33 mouse cellular contexts compared by ENCODE assay signal in the genomic region with DNA sequence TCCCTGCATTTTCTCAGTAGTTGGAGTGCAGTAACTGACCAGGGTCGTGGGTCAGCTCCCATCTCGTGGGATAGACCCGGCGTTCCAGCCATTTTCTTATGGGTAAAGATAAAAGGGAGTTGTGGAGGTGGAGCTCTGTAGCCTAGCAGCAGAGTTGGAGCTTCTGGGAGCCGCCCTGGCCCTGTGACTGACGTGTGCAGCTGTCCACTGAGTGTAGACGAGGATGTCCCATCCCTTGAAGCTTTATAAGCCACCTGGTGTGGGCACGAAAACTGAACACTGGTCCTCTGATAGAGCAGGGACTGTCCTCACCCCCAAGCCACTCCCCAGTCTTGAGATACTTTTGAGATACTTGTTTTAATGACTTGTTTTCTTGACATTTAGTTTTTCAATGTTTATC. TPM values are rescaled to one million over a fixed set of nuclear protein-coding genes. Genes with fewer than 3 reads are reported as not detected.
"Had no signal": no experiment of that assay in that cellular context is flagged by ENCODE, and none has a peak within 500 bp of the region (broad histone marks: within the 10 kb centered on the region; RNA-seq: fewer than 3 reads in every experiment).

No protein-coding gene starts in this region.

- DNase-seq: left cerebral cortex, postnatal 4 days; liver; liver, embryonic 13.5 days; liver, postnatal 0 days; lung, adult 18-20 months; lung, adult 2 months; lung, embryonic 14.5 days; lung, postnatal 10 days; lung, postnatal 14 days; lung, postnatal 36 days; lung, postnatal 4 days; midbrain, embryonic 14.5 days had no signal

- H3K27me3 ChIP-seq: limb, embryonic 12.5 days; limb, embryonic 13.5 days; limb, embryonic 15.5 days; liver, embryonic 12.5 days; liver, embryonic 13.5 days; liver, embryonic 15.5 days; lung, embryonic 15.5 days; megakaryocyte, embryonic 14.5 days; midbrain, embryonic 12.5 days; midbrain, embryonic 13.5 days; midbrain, embryonic 15.5 days; neural tube, embryonic 12.5 days had no signal

- H3K27ac ChIP-seq: limb, embryonic 10.5 days; limb, embryonic 12.5 days; limb, embryonic 13.5 days; limb, embryonic 15.5 days; liver, embryonic 12.5 days; liver, embryonic 13.5 days; liver, embryonic 14.5 days; liver, embryonic 15.5 days; lung, embryonic 15.5 days; macrophage; midbrain, embryonic 10.5 days; midbrain, embryonic 12.5 days; midbrain, embryonic 13.5 days; midbrain, embryonic 15.5 days; neural tube, embryonic 12.5 days had no signal

- H3K4me3 ChIP-seq: limb, embryonic 10.5 days; limb, embryonic 12.5 days; limb, embryonic 13.5 days; limb, embryonic 15.5 days; liver, embryonic 12.5 days; liver, embryonic 13.5 days; liver, embryonic 15.5 days; lung, embryonic 15.5 days; megakaryocyte, embryonic 14.5 days; midbrain, embryonic 10.5 days; midbrain, embryonic 12.5 days; midbrain, embryonic 13.5 days; midbrain, embryonic 15.5 days; neural tube, embryonic 12.5 days had no signal

- H3K4me2 ChIP-seq: limb, embryonic 12.5 days; limb, embryonic 13.5 days; limb, embryonic 15.5 days; liver, embryonic 11.5 days; liver, embryonic 12.5 days; liver, embryonic 13.5 days; liver, embryonic 15.5 days; lung, embryonic 14.5 days; lung, embryonic 15.5 days; midbrain, embryonic 11.5 days; midbrain, embryonic 12.5 days; midbrain, embryonic 13.5 days; midbrain, embryonic 15.5 days; neural tube, embryonic 12.5 days had no signal

RNA-seq across cellular contexts. Expression of a gene that starts 19.0 kb away (rescaled TPM):
- total RNA-seq: liver, adult 2 months; megakaryocyte progenitor cell, adult 5-6 weeks; megakaryocyte, adult 5-6 weeks; monocyte, adult 5-6 weeks had no signal
- polyA plus RNA-seq: macrophage had no signal
